Mouse (Mus musculus) frontal cortex, adult (tissue): ENCODE data around the gene Bad.

ENCODE experiments used
- ATAC-seq: cut with Nextera tagmentation; 2 replicates; pipeline ENCODE4 v1.9.2; 2017; ENCODE audit warnings: mild to moderate bottlenecking, moderate library complexity, mixed read lengths; ENCODE audit not compliant: low TSS enrichment

Gene Bad

GRCm38 (mm10) chr19:6968491-6969271 is 27.0 kb downstream of the Bad start:
- ATAC-seq: no peak

- ATAC-seq: no peak
Measured at GRCm38 (mm10) chr19:6969291-6969664, 27.6 kb downstream of the Bad start.

GRCm38 (mm10) chr19:6969665-6970381 is 28.2 kb downstream of the Bad start:
- no peak for ATAC-seq

- no peak for ATAC-seq
Measured at GRCm38 (mm10) chr19:6970460-6971085, 28.9 kb downstream of the Bad start.

GRCm38 (mm10) chr19:6971644-6972043 is 30.0 kb downstream of the Bad start:
- no peak for ATAC-seq

- no peak for ATAC-seq
Measured at GRCm38 (mm10) chr19:6972247-6972917, 30.7 kb downstream of the Bad start.

GRCm38 (mm10) chr19:6973581-6974190 is 32.0 kb downstream of the Bad start:
- ATAC-seq: no peak

GRCm38 (mm10) chr19:6974211-6975205 is 32.8 kb downstream of the Bad start, which contains the start of gene Ppp1r14b:
Ppp1r14b (plus strand) TSS chr19:6974968.
- peak; percentile 42; the same call in 1 of the 2 replicates for ATAC-seq

GRCm38 (mm10) chr19:6975537-6976521 is 34.2 kb downstream of the Bad start, which contains the start of gene Plcb3:
Plcb3 (minus strand) TSS chr19:6976470.
- ATAC-seq: no peak

GRCm38 (mm10) chr19:6977759-6978638 is 36.3 kb downstream of the Bad start:
- no peak for ATAC-seq

GRCm38 (mm10) chr19:6978639-6978974 is 36.9 kb downstream of the Bad start:
- ATAC-seq: no peak

- ATAC-seq: no peak
Measured at GRCm38 (mm10) chr19:6979001-6979479, 37.4 kb downstream of the Bad start.

GRCm38 (mm10) chr19:6979486-6980380 is 38.1 kb downstream of the Bad start:
- peak; percentile 79 for ATAC-seq

- peak; percentile 63 for ATAC-seq
Measured at GRCm38 (mm10) chr19:6980381-6981093, 38.9 kb downstream of the Bad start, which contains the start of gene Fkbp2. Fkbp2 (minus strand) TSS chr19:6980501.

GRCm38 (mm10) chr19:6981465-6981864 is 39.8 kb downstream of the Bad start:
- ATAC-seq: no peak

- ATAC-seq: no peak
Measured at GRCm38 (mm10) chr19:6983621-6984020, 42.0 kb downstream of the Bad start.
